Mouse (Mus musculus): ENCODE results near the gene Chrng.

Gene Chrng

GRCm38 (mm10) chr1:87255173-87255572, 50.7 kb downstream of the Chrng start:
- no peak for DNase-seq (ENCODE audit: low spot score)

GRCm38 (mm10) chr1:87257691-87258090, 53.2 kb downstream of the Chrng start:
- DNase-seq (ENCODE audit: low spot score) = no peak

GRCm38 (mm10) chr1:87258484-87258883, 54.0 kb downstream of the Chrng start:
- DNase-seq (ENCODE audit: low spot score) = peak; percentile 37

- no peak for DNase-seq (ENCODE audit: low spot score)
These were observed 54.9 kb downstream of the Chrng start for GRCm38 (mm10) chr1:87259316-87259715.

All from ovary, postnatal 36 days (tissue).